Mouse (Mus musculus) limb, embryonic 14.5 days (tissue): ENCODE data around the gene Fam229a. TPM values are rescaled to one million over a fixed set of nuclear protein-coding genes. Genes with fewer than 3 reads are reported as not detected.

Source experiments
- ATAC-seq: fragments of 200-750 bp; cut with Nextera tagmentation; 2 replicates; pipeline ENCODE4 v1.8.0; 2017; ENCODE audit warnings: low read depth, moderate number of reproducible peaks, moderate TSS enrichment; ENCODE audit not compliant: low FRiP score
- DNase-seq: peaks from one replicate; pipeline ENCODE4 v3.0.0-alpha.2; 2015; ENCODE audit warnings: low spot score
- H3K27ac ChIP-seq: fragments of 300-500 bp; sonication (generic); replicated peaks from 2 replicates; pipeline ENCODE4 v1.5.1; 2014; ENCODE audit warnings: low read depth, mild to moderate bottlenecking, low read length, moderate library complexity, mixed read lengths
- H3K27me3 ChIP-seq: fragments of 300-500 bp; sonication (generic); 2 replicates; pipeline ENCODE4 v1.6.1; 2014; ENCODE audit warnings: low read length, mixed read lengths; ENCODE audit not compliant: control insufficient read depth, insufficient read depth
- H3K36me3 ChIP-seq: fragments of 300-500 bp; sonication (generic); 2 replicates; pipeline ENCODE4 v1.6.1; 2014; ENCODE audit warnings: mild to moderate bottlenecking, low read length, moderate library complexity, mixed read lengths; ENCODE audit not compliant: control insufficient read depth, insufficient read depth
- H3K4me1 ChIP-seq: fragments of 300-500 bp; sonication (generic); 2 replicates; pipeline ENCODE4 v1.6.1; 2014; ENCODE audit warnings: antibody characterized with exemption, low read length, mixed read lengths; ENCODE audit not compliant: control insufficient read depth, insufficient read depth
- H3K4me2 ChIP-seq: fragments of 300-500 bp; sonication (generic); replicated peaks from 2 replicates; pipeline ENCODE4 v1.6.1; 2014; ENCODE audit warnings: low read depth, mild to moderate bottlenecking, low read length, moderate library complexity; ENCODE audit not compliant: severe bottlenecking
- H3K4me3 ChIP-seq: fragments of 300-500 bp; sonication (generic); replicated peaks from 2 replicates; pipeline ENCODE4 v1.5.1; 2014; ENCODE audit warnings: low read length
- H3K9ac ChIP-seq: fragments of 300-500 bp; sonication (generic); 2 replicates; pipeline ENCODE4 v1.6.1; 2014; ENCODE audit warnings: mild to moderate bottlenecking, low read depth, low read length, moderate library complexity; ENCODE audit not compliant: severe bottlenecking
- H3K9me3 ChIP-seq: fragments of 300-500 bp; sonication (generic); 2 replicates; pipeline ENCODE4 v1.6.1; 2016; ENCODE audit warnings: low read length; ENCODE audit not compliant: control insufficient read depth
- POLR2A ChIP-seq: fragments of 200-500 bp; IDR thresholded peaks from 2 replicates; pipeline ENCODE4 v1.8.0; 2012; ENCODE audit warnings: inconsistent platforms, mild to moderate bottlenecking, moderate library complexity, borderline replicate concordance; ENCODE audit not compliant: insufficient read depth, insufficient read length; ENCODE audit errors: extremely low read depth
- WGBS: fragments of 180-500 bp; shearing (Covaris S2); extraction: QIAGEN DNeasy Blood & Tissue Kit; methylation state at CpG from one replicate; pipeline ENCODE4 v1.1.7; 2014; 5-methylcytosine and 5-hydroxymethylcytosine counted together
- polyA plus RNA-seq, 2 experiments: library from polyadenylated mRNA; depleted of rRNA in 1 of 2; stranded (reverse) in 1 of 2; unstranded in 1 of 2; fragments of >200 nt; fragmentation: Nextera tagmentation in 1 of 2; extraction: Ambion mirVana in 1 of 2; gene quantifications; 2 replicates each; pipeline versions ENCODE4 v1.2.1 to v1.2.3; 2012 to 2014

Gene Fam229a
- polyA plus RNA-seq, 2 experiments: not detected

- Histone ChIP-seq H3K4me3 (no peak overlapping the region), H3K4me1 (peaks cover 10% of the 10 kb centered on the region; the same call in 1 of the 2 replicates), H3K27ac (no peak overlapping the region), H3K9me3 (no peaks in the 10 kb centered on the region), H3K9ac (no peak overlapping the region), H3K36me3 (peaks cover 10% of the 10 kb centered on the region), H3K27me3 (no peaks in the 10 kb centered on the region), H3K4me2 (no peak overlapping the region)
- 57% methylated on average over 6 of the region's 6 CpGs for WGBS
- ATAC-seq: no peak
- DNase-seq: no peak
- no peak for TF ChIP-seq POLR2A
Measured at GRCm38 (mm10) chr4:129510723-129511412, 19.9 kb downstream of the Fam229a start.

GRCm38 (mm10) chr4:129511413-129512096 is 20.6 kb downstream of the Fam229a start:
- Histone ChIP-seq H3K27ac (no peak overlapping the region), H3K4me3 (no peak overlapping the region), H3K4me1 (peaks cover 10% of the 10 kb centered on the region; the same call in 1 of the 2 replicates), H3K36me3 (peaks cover 15% of the 10 kb centered on the region), H3K9ac (no peak overlapping the region), H3K4me2 (no peak overlapping the region), H3K27me3 (no peaks in the 10 kb centered on the region), H3K9me3 (no peaks in the 10 kb centered on the region)
- ATAC-seq: no peak
- DNase-seq: no peak
- 56% methylated on average over 6 of the region's 6 CpGs for WGBS
- no peak for TF ChIP-seq POLR2A

GRCm38 (mm10) chr4:129513086-129513767 is 22.2 kb downstream of the Fam229a start, which contains the start of gene Marcksl1:
TSS of gene Marcksl1 (plus strand) at chr4:129513581.
- H3K9me3 ChIP-seq: no peaks in the 10 kb centered on the region
- DNase-seq (peak; percentile 90), ATAC-seq (peak; percentile 90)
- peaks cover 31% of the 10 kb centered on the region for H3K36me3 ChIP-seq
- 9% methylated on average over 28 of the region's 47 CpGs for WGBS
- peak within 1 kb of the TSS; percentile 97 for H3K27ac ChIP-seq
- H3K27me3 ChIP-seq: no peaks in the 10 kb centered on the region
- peak within 1 kb of the TSS; percentile 100 for H3K4me3 ChIP-seq
- H3K4me2 ChIP-seq: peak within 1 kb of the TSS; percentile 67
- peaks cover 10% of the 10 kb centered on the region; the same call in 1 of the 2 replicates for H3K4me1 ChIP-seq
- TF ChIP-seq POLR2A: peak; percentile 94
- H3K9ac ChIP-seq: peak within 1 kb of the TSS; percentile 100

- Histone ChIP-seq H3K9ac (peak overlapping the region; percentile 100), H3K4me3 (peak overlapping the region; percentile 100), H3K27ac (peak overlapping the region; percentile 97), H3K4me2 (peak overlapping the region; percentile 67), H3K4me1 (peaks cover 10% of the 10 kb centered on the region; the same call in 1 of the 2 replicates), H3K36me3 (peaks cover 38% of the 10 kb centered on the region), H3K9me3 (no peaks in the 10 kb centered on the region), H3K27me3 (no peaks in the 10 kb centered on the region)
- 9% methylated on average over 10 of the region's 57 CpGs for WGBS
- no peak for DNase-seq
- no peak for TF ChIP-seq POLR2A
- ATAC-seq: peak; percentile 13
Measured at GRCm38 (mm10) chr4:129513891-129514290, 22.9 kb downstream of the Fam229a start.

- H3K27me3 ChIP-seq: no peaks in the 10 kb centered on the region
- H3K9ac ChIP-seq: peak overlapping the region; percentile 100
- H3K4me3 ChIP-seq: peak overlapping the region; percentile 100
- peaks cover 10% of the 10 kb centered on the region; the same call in 1 of the 2 replicates for H3K4me1 ChIP-seq
- H3K27ac ChIP-seq: peak overlapping the region; percentile 97
- peaks cover 40% of the 10 kb centered on the region for H3K36me3 ChIP-seq
- under 1% methylated on average over 30 of the region's 35 CpGs for WGBS
- peak overlapping the region; percentile 67 for H3K4me2 ChIP-seq
- no peaks in the 10 kb centered on the region for H3K9me3 ChIP-seq
- peak; percentile 64 for DNase-seq
- ATAC-seq: peak; percentile 41; the same call in 1 of the 2 replicates
- TF ChIP-seq POLR2A: no peak
Measured at GRCm38 (mm10) chr4:129514300-129514898, 23.4 kb downstream of the Fam229a start.
